Mouse (Mus musculus) embryonic facial prominence, embryonic 10.5 days (tissue): Measurements from ENCODE around the gene Cept1. TPM values are rescaled to one million over a fixed set of nuclear protein-coding genes. Genes with fewer than 3 reads are reported as not detected.

Experiments
- DNase-seq: peaks from one replicate; pipeline ENCODE4 v3.0.0-alpha.2; 2017; ENCODE audit warnings: low spot score
- H3K27ac ChIP-seq: fragments of 300-500 bp; sonication (generic); replicated peaks from 2 replicates; pipeline ENCODE4 v1.5.1; 2016; ENCODE audit warnings: mild to moderate bottlenecking
- H3K27me3 ChIP-seq: fragments of 300-500 bp; sonication (generic); replicated peaks from 2 replicates; pipeline ENCODE4 v1.6.1; 2016; ENCODE audit warnings: low read depth, mild to moderate bottlenecking; ENCODE audit not compliant: poor library complexity, severe bottlenecking
- H3K36me3 ChIP-seq: fragments of 300-500 bp; sonication (generic); replicated peaks from 2 replicates; pipeline ENCODE4 v1.6.1; 2016; ENCODE audit warnings: mild to moderate bottlenecking, moderate library complexity
- H3K4me1 ChIP-seq: fragments of 300-500 bp; sonication (generic); 2 replicates; pipeline ENCODE4 v1.6.1; 2016
- H3K4me3 ChIP-seq: fragments of 300-500 bp; sonication (generic); 2 replicates; pipeline ENCODE4 v1.5.1; 2016; ENCODE audit warnings: mild to moderate bottlenecking, moderate library complexity
- H3K9me3 ChIP-seq: fragments of 300-500 bp; sonication (generic); 2 replicates; pipeline ENCODE4 v1.6.1; 2016; ENCODE audit warnings: mild to moderate bottlenecking
- WGBS: fragments of 180-500 bp; shearing (Covaris S2); methylation state at CpG from one replicate; pipeline ENCODE4 v1.1.7; 2016; 5-methylcytosine and 5-hydroxymethylcytosine counted together
- polyA plus RNA-seq: library from polyadenylated mRNA; unstranded; fragments of >200 nt; fragmentation: Nextera tagmentation; extraction: Ambion mirVana; gene quantifications from 2 replicates; pipeline ENCODE4 v1.2.1, GENCODE M21; 2016

Cept1 gene
- polyA plus RNA-seq, 1 experiment from 2014 or later, result 39.5 TPM

GRCm38 (mm10) chr3:106493202-106493601, 54.4 kb downstream of the Cept1 start:
- H3K36me3 ChIP-seq, result no peaks in the 10 kb centered on the region
- no peaks in the 10 kb centered on the region for H3K9me3 ChIP-seq
- no peak for DNase-seq
- H3K27ac ChIP-seq, result no peak overlapping the region
- no peak overlapping the region for H3K4me3 ChIP-seq
- H3K27me3 ChIP-seq, result no peaks in the 10 kb centered on the region
- H3K4me1 ChIP-seq, result no peaks in the 10 kb centered on the region
- 93% methylated on average over 8 of the region's 8 CpGs for WGBS

- Histone ChIP-seq H3K4me1 (no peaks in the 10 kb centered on the region), H3K9me3 (no peaks in the 10 kb centered on the region), H3K36me3 (no peaks in the 10 kb centered on the region), H3K27ac (no peak overlapping the region), H3K27me3 (no peaks in the 10 kb centered on the region), H3K4me3 (no peak overlapping the region)
- DNase-seq, result no peak
- 91% methylated on average over 1 of the region's 1 CpGs for WGBS
These were observed 54.9 kb downstream of the Cept1 start for GRCm38 (mm10) chr3:106492723-106493122.

GRCm38 (mm10) chr3:106490239-106490638, 57.4 kb downstream of the Cept1 start:
- H3K27me3 ChIP-seq, result no peaks in the 10 kb centered on the region
- H3K9me3 ChIP-seq, result no peaks in the 10 kb centered on the region
- H3K4me1 ChIP-seq, result no peaks in the 10 kb centered on the region
- 83% methylated on average over 4 of the region's 4 CpGs for WGBS
- no peak overlapping the region for H3K27ac ChIP-seq
- no peaks in the 10 kb centered on the region for H3K36me3 ChIP-seq
- DNase-seq, result no peak
- H3K4me3 ChIP-seq, result no peak overlapping the region

- no peak for DNase-seq
- H3K9me3 ChIP-seq, result no peaks in the 10 kb centered on the region
- 81% methylated on average over 2 of the region's 2 CpGs for WGBS
- H3K27me3 ChIP-seq, result peaks cover 10% of the 10 kb centered on the region; the same call in 1 of the 2 replicates
- H3K4me3 ChIP-seq, result no peak overlapping the region
- H3K4me1 ChIP-seq, result peaks cover 13% of the 10 kb centered on the region
- H3K27ac ChIP-seq, result no peak overlapping the region
- no peaks in the 10 kb centered on the region for H3K36me3 ChIP-seq
These were observed 60.1 kb downstream of the Cept1 start for GRCm38 (mm10) chr3:106487551-106487950.

- Histone ChIP-seq H3K27ac (no peak overlapping the region), H3K9me3 (no peaks in the 10 kb centered on the region), H3K27me3 (peaks cover 23% of the 10 kb centered on the region), H3K36me3 (no peaks in the 10 kb centered on the region), H3K4me3 (no peak overlapping the region), H3K4me1 (peaks cover 19% of the 10 kb centered on the region)
- 76% methylated on average over 5 of the region's 5 CpGs for WGBS
- DNase-seq, result no peak
These were observed 61.8 kb downstream of the Cept1 start for GRCm38 (mm10) chr3:106485810-106486209.

- peaks cover 19% of the 10 kb centered on the region for H3K4me1 ChIP-seq
- H3K4me3 ChIP-seq, result no peak overlapping the region
- no peaks in the 10 kb centered on the region for H3K36me3 ChIP-seq
- 90% methylated on average over 3 of the region's 3 CpGs for WGBS
- no peak overlapping the region for H3K27ac ChIP-seq
- H3K27me3 ChIP-seq, result peaks cover 23% of the 10 kb centered on the region
- no peak for DNase-seq
- no peaks in the 10 kb centered on the region for H3K9me3 ChIP-seq
These were observed 62.7 kb downstream of the Cept1 start for GRCm38 (mm10) chr3:106484861-106485260.

GRCm38 (mm10) chr3:106483796-106484405, 63.7 kb downstream of the Cept1 start:
- Histone ChIP-seq H3K27me3 (peaks cover 23% of the 10 kb centered on the region), H3K27ac (no peak overlapping the region), H3K9me3 (no peaks in the 10 kb centered on the region), H3K4me3 (no peak overlapping the region), H3K36me3 (no peaks in the 10 kb centered on the region), H3K4me1 (peaks cover 19% of the 10 kb centered on the region)
- WGBS, result 64% methylated on average over 4 of the region's 4 CpGs
- no peak for DNase-seq

GRCm38 (mm10) chr3:106483297-106483696, 64.3 kb downstream of the Cept1 start:
- Histone ChIP-seq H3K27me3 (peaks cover 23% of the 10 kb centered on the region), H3K4me1 (peaks cover 19% of the 10 kb centered on the region), H3K9me3 (no peaks in the 10 kb centered on the region), H3K36me3 (no peaks in the 10 kb centered on the region), H3K4me3 (no peak overlapping the region), H3K27ac (no peak overlapping the region)
- no peak for DNase-seq
- WGBS, result 66% methylated on average over 7 of the region's 7 CpGs

GRCm38 (mm10) chr3:106482281-106483081, 65.1 kb downstream of the Cept1 start, which contains the start of gene Dennd2d:
Gene Dennd2d (plus strand): TSS chr3:106482405.
- peaks cover 23% of the 10 kb centered on the region for H3K27me3 ChIP-seq
- H3K36me3 ChIP-seq, result no peaks in the 10 kb centered on the region
- H3K27ac ChIP-seq, result peak within 1 kb of the TSS; percentile 70
- DNase-seq, result peak; percentile 40
- peaks cover 19% of the 10 kb centered on the region for H3K4me1 ChIP-seq
- H3K4me3 ChIP-seq, result peak within 1 kb of the TSS; percentile 66
- H3K9me3 ChIP-seq, result no peaks in the 10 kb centered on the region
- 1% methylated on average over 44 of the region's 44 CpGs for whole genome bisulfite sequencing

- DNase-seq, result no peak
- Histone ChIP-seq H3K27ac (no peak overlapping the region), H3K36me3 (no peaks in the 10 kb centered on the region), H3K4me1 (no peaks in the 10 kb centered on the region), H3K27me3 (peaks cover 8% of the 10 kb centered on the region), H3K9me3 (no peaks in the 10 kb centered on the region), H3K4me3 (no peak overlapping the region)
- 87% methylated on average over 1 of the region's 1 CpGs for WGBS
These were observed 70.7 kb downstream of the Cept1 start for GRCm38 (mm10) chr3:106476863-106477262.

GRCm38 (mm10) chr3:106474210-106474609, 73.4 kb downstream of the Cept1 start:
- no peak for DNase-seq
- 86% methylated on average over 4 of the region's 4 CpGs for WGBS
- H3K36me3 ChIP-seq, result no peaks in the 10 kb centered on the region
- H3K27me3 ChIP-seq, result no peaks in the 10 kb centered on the region
- H3K9me3 ChIP-seq, result no peaks in the 10 kb centered on the region
- H3K27ac ChIP-seq, result no peak overlapping the region
- no peak overlapping the region for H3K4me3 ChIP-seq
- H3K4me1 ChIP-seq, result no peaks in the 10 kb centered on the region

- Histone ChIP-seq H3K4me3 (no peak overlapping the region), H3K27me3 (no peaks in the 10 kb centered on the region), H3K27ac (no peak overlapping the region), H3K9me3 (no peaks in the 10 kb centered on the region), H3K36me3 (no peaks in the 10 kb centered on the region), H3K4me1 (no peaks in the 10 kb centered on the region)
- no peak for DNase-seq
- WGBS, result 98% methylated on average over 1 of the region's 1 CpGs
These were observed 82.9 kb downstream of the Cept1 start for GRCm38 (mm10) chr3:106464750-106465149.

GRCm38 (mm10) chr3:106462493-106462892, 85.1 kb downstream of the Cept1 start:
- no peak for DNase-seq
- Histone ChIP-seq H3K9me3 (no peaks in the 10 kb centered on the region), H3K4me1 (no peaks in the 10 kb centered on the region), H3K36me3 (no peaks in the 10 kb centered on the region), H3K27me3 (no peaks in the 10 kb centered on the region), H3K4me3 (no peak overlapping the region), H3K27ac (no peak overlapping the region)
- WGBS, result 68% methylated on average over 3 of the region's 3 CpGs
